Mouse (Mus musculus): ENCODE measurements at regions not wholly inside any gene's neighbourhood (a gene's known extent, or its start where the extent isn't known, plus 50 kb on each side); places are given as distances from the start of the nearest gene placed in this dataset.

DNA sequence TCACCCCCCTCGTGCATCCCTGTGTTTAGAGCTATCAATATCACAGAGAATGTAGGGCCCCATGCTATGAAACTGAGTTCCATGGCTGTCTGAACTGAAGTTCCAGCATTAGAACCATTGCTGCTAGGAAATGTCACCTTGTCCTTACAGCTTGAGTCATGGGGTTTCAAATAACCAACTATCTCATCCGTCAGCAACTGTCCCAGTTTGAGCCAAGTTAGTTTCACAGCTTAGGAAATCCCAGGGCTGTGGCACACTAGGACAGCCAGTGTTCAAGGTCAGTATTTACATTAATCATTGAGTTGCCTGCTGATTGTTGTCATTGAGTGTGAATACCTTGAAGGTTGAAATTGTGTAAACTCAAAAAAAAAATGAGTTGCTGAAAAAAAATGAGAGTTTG lies 390.6 kb upstream of the Htr2a start:
- TF ChIP-seq CTCF (IDR thresholded peaks at IDR 0.05; ENCODE audit: low read depth, low read length): no peak
- no peak for TF ChIP-seq GATA1 (IDR thresholded peaks at IDR 0.05; ENCODE audit: borderline replicate concordance, low read length)
- no peak for TF ChIP-seq TAL1 (conservative IDR thresholded peaks at IDR 0.05; ENCODE audit: low read depth, low read length)
- no peak for TF ChIP-seq GATA2 (IDR thresholded peaks at IDR 0.05; ENCODE audit: borderline replicate concordance, low read depth, low read length)

Measured in G1E (cell line).